Mouse (Mus musculus): ENCODE results near the gene Nlgn3. TPM values are rescaled to one million over a fixed set of nuclear protein-coding genes. Genes with fewer than 3 reads are reported as not detected.

Gene Nlgn3
- polyA plus RNA-seq, 1 experiment from 2014 or later = 7.8 TPM

DNA sequence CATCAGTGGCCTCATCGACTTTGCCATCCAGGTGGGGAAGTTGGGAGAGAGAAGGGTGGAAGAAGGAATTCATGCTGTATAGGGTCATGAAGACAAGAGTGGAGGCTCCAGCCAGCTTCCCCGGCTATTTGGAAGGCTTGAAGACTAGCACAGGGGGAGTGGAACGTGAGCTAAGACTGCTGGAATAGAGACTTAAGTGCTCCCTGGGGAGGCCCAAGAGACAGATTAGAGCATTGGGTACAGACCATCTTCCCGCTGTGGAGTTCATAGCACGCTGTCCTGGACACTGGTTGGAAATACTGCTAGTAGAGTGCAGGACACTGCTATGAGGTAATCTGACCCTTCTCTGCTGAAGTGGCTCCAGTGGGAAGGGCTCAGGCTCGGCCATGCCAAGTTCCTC is 16.2 kb upstream of the Nlgn3 start:
- peaks cover 77% of the 10 kb centered on the region for H3K27me3 ChIP-seq (ENCODE audit: low read depth, poor library complexity, severe bottlenecking)

GRCm38 (mm10) chrX:101285534-101285933 is 13.4 kb upstream of the Nlgn3 start:
- H3K4me3 ChIP-seq = no peak overlapping the region
- peaks cover 100% of the 10 kb centered on the region for H3K36me3 ChIP-seq
- no peak overlapping the region for H3K27ac ChIP-seq (replicated peaks)
- no peaks in the 10 kb centered on the region for H3K4me1 ChIP-seq
- WGBS = 41% methylated on average over 6 of the region's 6 CpGs
- peaks cover 91% of the 10 kb centered on the region for H3K27me3 ChIP-seq (ENCODE audit: low read depth, poor library complexity, severe bottlenecking)
- H3K9me3 ChIP-seq (replicated peaks) = no peaks in the 10 kb centered on the region
- peak; percentile 48 for DNase-seq (ENCODE audit: low spot score)

More for the DNA sequence above, 16.2 kb upstream of the Nlgn3 start:
- no peaks in the 10 kb centered on the region for H3K4me1 ChIP-seq
- H3K27ac ChIP-seq (replicated peaks) = no peak overlapping the region
- H3K4me3 ChIP-seq = no peak overlapping the region
- H3K9me3 ChIP-seq (replicated peaks) = no peaks in the 10 kb centered on the region
- DNase-seq (ENCODE audit: low spot score) = no peak
- 86% methylated on average over 6 of the region's 6 CpGs for WGBS
- H3K36me3 ChIP-seq = peaks cover 99% of the 10 kb centered on the region

GRCm38 (mm10) chrX:101285953-101286670 is 12.9 kb upstream of the Nlgn3 start:
- DNase-seq (ENCODE audit: low spot score) = no peak
- Histone ChIP-seq H3K27me3 (ENCODE audit: low read depth, poor library complexity, severe bottlenecking) (peaks cover 88% of the 10 kb centered on the region), H3K4me1 (no peaks in the 10 kb centered on the region), H3K36me3 (peaks cover 100% of the 10 kb centered on the region), H3K9me3 (replicated peaks) (no peaks in the 10 kb centered on the region), H3K4me3 (no peak overlapping the region), H3K27ac (replicated peaks) (no peak overlapping the region)
- WGBS = 94% methylated on average over 14 of the region's 14 CpGs

DNA sequence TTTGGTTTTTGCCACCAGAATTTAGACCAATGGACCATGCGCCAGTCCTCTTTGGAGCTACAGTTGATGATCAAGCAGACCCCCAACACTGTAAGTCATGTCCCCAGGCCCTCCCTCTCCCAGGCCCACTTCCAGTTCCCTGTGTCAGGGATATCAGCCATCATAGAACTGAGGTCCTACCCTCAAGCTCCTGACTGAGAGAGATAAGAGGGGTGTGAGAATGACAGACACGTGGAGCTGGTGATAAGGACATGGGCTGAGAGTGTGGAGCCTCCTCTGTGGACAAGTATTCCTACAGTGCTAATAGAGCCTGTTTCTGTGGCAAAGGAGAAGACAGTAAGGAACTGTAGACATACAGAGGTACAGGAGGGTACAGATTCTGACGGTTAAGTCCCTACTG is 11.4 kb upstream of the Nlgn3 start:
- H3K27me3 ChIP-seq (ENCODE audit: low read depth, poor library complexity, severe bottlenecking) = peaks cover 88% of the 10 kb centered on the region
- H3K4me3 ChIP-seq = no peak overlapping the region
- no peak for DNase-seq (ENCODE audit: low spot score)
- no peaks in the 10 kb centered on the region for H3K9me3 ChIP-seq (replicated peaks)
- 84% methylated on average over 3 of the region's 3 CpGs for WGBS
- no peaks in the 10 kb centered on the region for H3K4me1 ChIP-seq
- H3K36me3 ChIP-seq = peaks cover 100% of the 10 kb centered on the region
- H3K27ac ChIP-seq (replicated peaks) = no peak overlapping the region

DNA sequence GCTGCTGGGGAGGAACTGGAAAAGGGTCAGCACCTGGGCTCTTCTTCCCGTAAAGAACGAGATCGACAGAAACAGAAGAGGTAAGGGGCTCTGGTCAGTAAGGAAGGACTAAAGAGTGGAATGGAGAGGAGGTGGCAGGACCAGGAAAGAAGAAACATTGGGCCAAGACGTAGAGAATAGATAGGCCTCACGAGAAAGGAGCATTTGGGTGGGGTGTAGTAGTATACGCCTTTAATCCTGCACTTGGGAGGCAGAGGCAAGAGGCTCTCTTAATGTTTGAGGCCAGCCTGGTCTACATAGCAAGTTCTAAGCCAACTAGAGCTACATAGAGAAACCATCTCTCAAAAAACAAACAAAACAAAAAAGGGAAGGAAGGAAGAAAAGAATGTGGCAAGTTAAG is 10.5 kb upstream of the Nlgn3 start:
- DNase-seq (ENCODE audit: low spot score) = no peak
- 94% methylated on average over 6 of the region's 6 CpGs for WGBS
- Histone ChIP-seq H3K9me3 (replicated peaks) (no peaks in the 10 kb centered on the region), H3K27ac (replicated peaks) (no peak overlapping the region), H3K36me3 (peaks cover 100% of the 10 kb centered on the region), H3K4me3 (no peak overlapping the region), H3K27me3 (ENCODE audit: low read depth, poor library complexity, severe bottlenecking) (peaks cover 88% of the 10 kb centered on the region), H3K4me1 (no peaks in the 10 kb centered on the region)

DNA sequence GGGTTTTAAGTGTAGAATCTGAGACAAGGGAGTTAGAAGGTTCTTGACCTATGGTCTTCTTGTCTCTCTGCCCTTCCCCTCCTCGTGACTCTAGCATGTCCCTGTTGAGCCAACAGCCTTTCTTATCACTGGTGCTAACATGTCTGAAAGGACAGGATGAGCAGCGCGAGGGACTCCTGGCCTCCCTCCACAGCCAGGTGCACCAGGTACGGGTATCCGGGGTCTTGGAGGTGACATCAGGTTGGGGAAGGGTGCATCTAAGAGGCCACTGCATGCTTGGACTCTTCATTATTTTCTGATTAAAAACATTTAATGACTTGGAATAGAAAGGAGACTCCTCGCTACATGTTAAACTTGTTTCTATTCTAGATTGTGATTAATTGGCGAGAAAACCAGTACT is 9.9 kb upstream of the Nlgn3 start:
- DNase-seq (ENCODE audit: low spot score) = no peak
- Histone ChIP-seq H3K9me3 (replicated peaks) (no peaks in the 10 kb centered on the region), H3K4me1 (no peaks in the 10 kb centered on the region), H3K36me3 (peaks cover 100% of the 10 kb centered on the region), H3K27ac (replicated peaks) (no peak overlapping the region), H3K27me3 (ENCODE audit: low read depth, poor library complexity, severe bottlenecking) (peaks cover 89% of the 10 kb centered on the region), H3K4me3 (no peak overlapping the region)
- WGBS = 92% methylated on average over 7 of the region's 7 CpGs

DNA sequence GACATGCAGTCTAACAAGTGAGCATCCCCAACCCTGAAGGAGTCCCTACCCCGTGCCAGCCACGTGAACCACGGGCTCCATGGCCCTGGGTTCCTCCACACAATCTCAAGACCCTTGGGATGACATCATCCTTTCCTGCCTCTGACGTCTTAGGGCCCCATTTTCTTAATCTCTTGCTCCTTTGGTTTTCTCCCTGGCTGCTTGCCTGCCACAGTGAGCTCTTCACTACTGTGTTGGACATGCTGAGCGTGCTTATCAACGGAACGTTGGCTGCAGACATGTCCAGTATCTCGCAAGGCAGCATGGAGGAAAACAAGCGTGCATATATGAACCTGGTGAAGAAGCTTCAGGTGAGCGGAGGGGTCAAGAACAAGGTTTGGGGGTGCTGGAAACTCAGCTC is 8.9 kb upstream of the Nlgn3 start:
- H3K9me3 ChIP-seq (replicated peaks) = no peaks in the 10 kb centered on the region
- no peaks in the 10 kb centered on the region for H3K4me1 ChIP-seq
- H3K27me3 ChIP-seq (ENCODE audit: low read depth, poor library complexity, severe bottlenecking) = peaks cover 89% of the 10 kb centered on the region
- peaks cover 100% of the 10 kb centered on the region for H3K36me3 ChIP-seq
- no peak overlapping the region for H3K4me3 ChIP-seq
- WGBS = 94% methylated on average over 10 of the region's 10 CpGs
- H3K27ac ChIP-seq (replicated peaks) = no peak overlapping the region
- DNase-seq (ENCODE audit: low spot score) = no peak

DNA sequence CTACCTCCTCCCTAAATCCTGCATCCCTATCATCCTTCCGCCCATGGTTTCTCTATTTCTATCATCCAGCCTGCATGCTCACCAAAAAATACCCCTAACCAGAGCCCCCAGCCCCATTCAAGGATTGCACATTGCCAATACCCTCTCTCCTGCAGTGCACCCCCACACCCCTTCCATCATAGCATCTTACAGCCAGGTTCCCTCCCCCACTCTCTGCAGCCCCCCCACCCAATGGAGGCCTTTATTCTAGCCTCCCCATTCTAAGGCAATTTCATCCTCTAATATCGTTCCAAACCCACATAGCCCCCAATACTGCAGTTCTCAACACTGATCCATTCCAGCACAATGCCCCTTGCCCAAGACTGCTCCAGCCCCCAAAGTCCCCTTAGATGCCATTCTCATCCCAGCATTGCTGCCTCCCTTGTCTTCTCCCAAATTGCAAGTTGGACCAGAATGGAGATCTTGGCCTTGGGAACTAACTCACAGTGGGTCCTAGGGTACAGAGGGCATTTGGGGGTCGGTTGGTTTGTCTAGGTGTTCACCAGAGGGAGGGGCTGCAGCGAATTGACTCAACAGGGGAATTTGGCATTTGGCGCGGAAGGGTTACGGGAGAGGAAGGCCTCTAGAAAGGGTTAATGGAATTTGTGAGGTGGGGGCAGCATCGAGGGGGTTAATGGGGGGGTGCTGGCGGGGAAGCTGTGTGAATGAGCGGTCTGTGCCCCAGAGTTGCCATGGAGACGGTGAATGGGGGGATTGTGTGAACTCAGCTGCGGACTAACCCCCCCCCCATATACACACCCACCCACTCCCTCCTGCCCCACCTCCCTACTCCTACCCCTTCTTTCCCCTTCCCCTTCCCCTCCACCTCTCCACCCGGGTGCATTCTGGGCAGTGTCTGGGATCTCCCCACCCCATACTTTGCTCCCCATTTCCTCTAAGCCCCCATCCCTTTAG is 782 bp downstream of the Nlgn3 start:
- no peaks in the 10 kb centered on the region for H3K9me3 ChIP-seq (replicated peaks)
- H3K36me3 ChIP-seq = peaks cover 32% of the 10 kb centered on the region
- WGBS = 20% methylated on average over 9 of the region's 13 CpGs
- DNase-seq (ENCODE audit: low spot score) = peak; percentile 62
- peak overlapping the region; percentile 54 for H3K4me3 ChIP-seq
- H3K27ac ChIP-seq (replicated peaks) = peak overlapping the region; percentile 82
- H3K27me3 ChIP-seq (ENCODE audit: low read depth, poor library complexity, severe bottlenecking) = peaks cover 99% of the 10 kb centered on the region
- peaks cover 62% of the 10 kb centered on the region for H3K4me1 ChIP-seq

DNA sequence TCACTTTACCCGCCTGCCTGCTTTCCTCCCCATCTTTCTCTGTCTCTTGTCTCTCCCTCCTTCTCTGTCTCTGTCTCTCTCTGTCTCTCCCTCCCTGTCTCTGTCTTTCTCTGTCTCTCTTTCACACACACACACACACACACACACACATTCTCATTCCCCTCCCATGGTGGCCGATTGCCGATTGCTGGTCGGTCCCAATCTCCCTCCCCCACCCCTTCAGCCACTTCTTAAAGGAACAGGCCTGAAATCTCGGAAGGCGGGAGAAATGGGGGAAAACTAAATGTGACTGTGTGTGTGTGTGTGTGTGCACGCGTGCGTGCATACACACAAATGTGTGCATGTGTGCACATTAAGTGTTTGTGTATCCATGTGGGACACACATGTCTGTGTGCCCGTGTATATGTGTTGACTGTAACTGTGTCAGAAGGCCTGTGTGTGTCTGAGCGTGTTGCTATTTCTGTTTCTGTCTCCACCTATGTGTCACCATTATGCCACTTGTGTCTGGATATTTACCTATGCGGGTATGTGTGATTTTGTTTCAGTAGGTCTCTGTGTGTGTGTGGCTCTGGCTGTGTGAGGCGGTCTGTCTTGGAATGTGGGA is 1.6 kb downstream of the Nlgn3 start:
- H3K27ac ChIP-seq (replicated peaks) = peak overlapping the region; percentile 82
- WGBS = 25% methylated on average over 13 of the region's 13 CpGs
- peaks cover 99% of the 10 kb centered on the region for H3K27me3 ChIP-seq (ENCODE audit: low read depth, poor library complexity, severe bottlenecking)
- no peaks in the 10 kb centered on the region for H3K9me3 ChIP-seq (replicated peaks)
- H3K4me1 ChIP-seq = peaks cover 69% of the 10 kb centered on the region
- peaks cover 25% of the 10 kb centered on the region for H3K36me3 ChIP-seq
- peak overlapping the region; percentile 54 for H3K4me3 ChIP-seq
- DNase-seq (ENCODE audit: low spot score) = peak; percentile 53

GRCm38 (mm10) chrX:101301654-101302053 is 2.7 kb downstream of the Nlgn3 start:
- Histone ChIP-seq H3K9me3 (replicated peaks) (no peaks in the 10 kb centered on the region), H3K4me1 (peaks cover 71% of the 10 kb centered on the region), H3K27me3 (ENCODE audit: low read depth, poor library complexity, severe bottlenecking) (peaks cover 99% of the 10 kb centered on the region), H3K27ac (replicated peaks) (peak overlapping the region; percentile 82), H3K4me3 (peak overlapping the region; percentile 28; the same call in 1 of the 2 replicates), H3K36me3 (peaks cover 14% of the 10 kb centered on the region)
- DNase-seq (ENCODE audit: low spot score) = no peak
- WGBS = 64% methylated on average over 9 of the region's 9 CpGs

GRCm38 (mm10) chrX:101304646-101305045 is 5.7 kb downstream of the Nlgn3 start:
- H3K4me1 ChIP-seq = peaks cover 59% of the 10 kb centered on the region
- no peaks in the 10 kb centered on the region for H3K9me3 ChIP-seq (replicated peaks)
- H3K27ac ChIP-seq (replicated peaks) = peak overlapping the region; percentile 82; the same call in 1 of the 2 replicates
- peaks cover 5% of the 10 kb centered on the region; the same call in 1 of the 2 replicates for H3K36me3 ChIP-seq
- H3K27me3 ChIP-seq (ENCODE audit: low read depth, poor library complexity, severe bottlenecking) = peaks cover 98% of the 10 kb centered on the region
- no peak overlapping the region for H3K4me3 ChIP-seq
- 29% methylated on average over 2 of the region's 2 CpGs for WGBS
- no peak for DNase-seq (ENCODE audit: low spot score)

DNA sequence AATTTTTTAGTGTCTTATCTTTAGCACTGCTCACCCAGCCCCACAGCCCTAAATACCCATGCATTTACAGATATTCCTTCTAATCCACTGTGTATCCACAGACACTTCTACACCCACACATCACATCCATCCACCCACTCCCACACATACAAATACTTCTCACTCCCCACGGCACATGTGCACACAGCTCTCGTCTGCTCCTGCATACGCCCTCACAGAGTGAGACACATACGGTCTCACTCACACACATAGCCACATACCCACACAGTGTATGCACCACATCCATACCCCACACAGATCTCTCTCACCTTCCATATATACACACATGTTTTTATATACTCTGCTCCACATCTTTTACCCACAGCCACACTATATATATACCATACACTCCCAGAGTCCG is 10.3 kb downstream of the Nlgn3 start:
- 96% methylated on average over 5 of the region's 5 CpGs for WGBS
- H3K4me3 ChIP-seq = no peak overlapping the region
- peaks cover 25% of the 10 kb centered on the region for H3K36me3 ChIP-seq
- peaks cover 95% of the 10 kb centered on the region for H3K27me3 ChIP-seq (ENCODE audit: low read depth, poor library complexity, severe bottlenecking)
- peaks cover 26% of the 10 kb centered on the region for H3K4me1 ChIP-seq
- H3K9me3 ChIP-seq (replicated peaks) = no peaks in the 10 kb centered on the region
- no peak overlapping the region for H3K27ac ChIP-seq (replicated peaks)
- no peak for DNase-seq (ENCODE audit: low spot score)

Data from midbrain, embryonic 10.5 days (tissue).